11 mouse cellular contexts compared by ENCODE assay signal in genomic region chr11:50439857-50440256, GRCm38 (mm10). TPM values are rescaled to one million over a fixed set of nuclear protein-coding genes. Genes with fewer than 3 reads are reported as not detected.
DNase-seq lines count a peak whose midpoint lies in the region; ATAC-seq and TF ChIP-seq lines count a peak whose summit lies in the region.
"Had no signal": no experiment of that assay in that cellular context is flagged by ENCODE, and none has a peak within 500 bp of the region (broad histone marks: within the 10 kb centered on the region; RNA-seq: fewer than 3 reads in every experiment).

No protein-coding gene starts in this region.

- peak; percentile 65 for TF ChIP-seq CTCF in liver, embryonic 14.5 days (IDR thresholded peaks at IDR 0.05; ENCODE audit: low read depth)
- peak; percentile 43; the same call in 1 of the 2 replicates for TF ChIP-seq CTCF in G1E (IDR thresholded peaks at IDR 0.05; ENCODE audit: low read depth, low read length)

- no peak overlapping the region for H3K27ac ChIP-seq in liver, embryonic 14.5 days
- no peak overlapping the region for H3K27ac ChIP-seq in liver, embryonic 11.5 days (ENCODE audit: low read depth, low read length)
- H3K27ac ChIP-seq: embryonic facial prominence, embryonic 12.5 days; heart, embryonic 15.5 days had no signal

- DNase-seq in adrenal gland, adult 2 months = peak; percentile 42
- DNase-seq in adrenal gland, adult 18-20 months (ENCODE audit: low spot score in 2 of 2) = no peak
- no peak for DNase-seq in liver, embryonic 14.5 days (ENCODE audit: low read depth in 3 of 3, low spot score in 3 of 3)
- no peak for DNase-seq in liver, embryonic 11.5 days (ENCODE audit: low spot score)
- no peak for DNase-seq in G1E (ENCODE audit: low spot score)
- no peak for DNase-seq in cerebellum, postnatal 36 days
- no peak for DNase-seq in kidney, postnatal 14 days

- H3K36me3 ChIP-seq in liver, embryonic 14.5 days (replicated peaks; ENCODE audit: control insufficient read depth, insufficient read depth, low read depth) = no peaks in the 10 kb centered on the region
- H3K36me3 ChIP-seq in liver, embryonic 11.5 days (ENCODE audit: control insufficient read depth, insufficient read depth, low read length) = no peaks in the 10 kb centered on the region
- H3K36me3 ChIP-seq in G1E (replicated peaks) = no peaks in the 10 kb centered on the region
- H3K36me3 ChIP-seq: embryonic facial prominence, embryonic 12.5 days; heart, embryonic 15.5 days had no signal

- WGBS in liver, embryonic 14.5 days (ENCODE audit: insufficient replicate concordance) = 52% methylated on average over 8 of the region's 8 CpGs
- 63% methylated on average over 8 of the region's 8 CpGs for WGBS in liver, embryonic 11.5 days

- no peaks in the 10 kb centered on the region; a peak in 1 of 4 replicates for H3K4me1 ChIP-seq in liver, embryonic 14.5 days (replicated peaks; ENCODE audit: control insufficient read depth in 2 of 2, insufficient read depth in 2 of 2, low read length in 1 of 2)
- H3K4me1 ChIP-seq in liver, embryonic 11.5 days (replicated peaks; ENCODE audit: control insufficient read depth, insufficient read depth, low read length) = no peaks in the 10 kb centered on the region
- peaks cover 10% of the 10 kb centered on the region for H3K4me1 ChIP-seq in G1E (ENCODE audit: insufficient read depth, low read depth, low read length)
- H3K4me1 ChIP-seq: embryonic facial prominence, embryonic 12.5 days; heart, embryonic 15.5 days had no signal

- no peak for TF ChIP-seq EP300 in liver, embryonic 14.5 days (IDR thresholded peaks at IDR 0.05; ENCODE audit: low read depth)

- H3K4me2 ChIP-seq in liver, embryonic 14.5 days (ENCODE audit: low read depth) = no peak overlapping the region
- H3K4me2 ChIP-seq in liver, embryonic 11.5 days = no peak overlapping the region
- H3K4me2 ChIP-seq: embryonic facial prominence, embryonic 12.5 days; heart, embryonic 15.5 days had no signal

- no peaks in the 10 kb centered on the region for H3K9me3 ChIP-seq in liver, embryonic 14.5 days (ENCODE audit: control insufficient read depth, low read length)
- no peaks in the 10 kb centered on the region for H3K9me3 ChIP-seq in liver, embryonic 11.5 days (ENCODE audit: control insufficient read depth, low read length)
- H3K9me3 ChIP-seq in G1E (replicated peaks) = no peaks in the 10 kb centered on the region
- H3K9me3 ChIP-seq: embryonic facial prominence, embryonic 12.5 days; heart, embryonic 15.5 days had no signal

- ATAC-seq in liver, embryonic 14.5 days (ENCODE audit: insufficient read depth) = no peak
- no peak for ATAC-seq in liver, embryonic 11.5 days (replicated peaks; ENCODE audit: low FRiP score)
- ATAC-seq in G1E (ENCODE audit: extremely low read depth, insufficient number of reproducible peaks, low FRiP score, poor library complexity, severe bottlenecking) = no peak
- ATAC-seq in inflammation-experienced regulatory T-cells, adult 6 months = peak; percentile 17
- ATAC-seq: midbrain, embryonic 16.5 days had no signal

- no peak overlapping the region for H3K4me3 ChIP-seq in liver, embryonic 14.5 days (ENCODE audit: insufficient read depth in 1 of 2, low read depth in 2 of 2, low read length in 2 of 2)
- no peak overlapping the region for H3K4me3 ChIP-seq in liver, embryonic 11.5 days (ENCODE audit: low read depth, low read length)
- H3K4me3 ChIP-seq in G1E (ENCODE audit: low read depth, low read length) = no peak overlapping the region
- H3K4me3 ChIP-seq: embryonic facial prominence, embryonic 12.5 days; heart, embryonic 15.5 days had no signal

- H3K27me3 ChIP-seq in liver, embryonic 14.5 days (ENCODE audit: control insufficient read depth, insufficient read depth, low read length) = no peaks in the 10 kb centered on the region
- H3K27me3 ChIP-seq in liver, embryonic 11.5 days (replicated peaks; ENCODE audit: control insufficient read depth, insufficient read depth, low read length) = no peaks in the 10 kb centered on the region
- H3K27me3 ChIP-seq in G1E (ENCODE audit: insufficient read depth, low read length) = peaks cover 28% of the 10 kb centered on the region

- no peak overlapping the region for H3K9ac ChIP-seq in liver, embryonic 14.5 days (replicated peaks)
- no peak overlapping the region for H3K9ac ChIP-seq in liver, embryonic 11.5 days (ENCODE audit: low read depth, low read length)
- H3K9ac ChIP-seq: embryonic facial prominence, embryonic 12.5 days; heart, embryonic 15.5 days had no signal

RNA-seq across cellular contexts. Expression of gene Rufy1, which starts 8.9 kb away (rescaled TPM):
- total RNA-seq in adrenal gland, adult 2 months (2021) = 10 to 100 TPM; 33.8 to 45.8 TPM
- 23.5 and 24.6 TPM in 2 replicates for polyA plus RNA-seq in adrenal gland, adult 2 months (2012; rRNA removed)
- total RNA-seq in adrenal gland, adult 18-20 months (2021) = 10 to 100 TPM; 34.5 to 39.4 TPM
- 3.5 and 5.1 TPM in 2 replicates for polyA plus RNA-seq in liver, embryonic 14.5 days (2012; rRNA removed)
- polyA plus RNA-seq in liver, embryonic 14.5 days (2014; fragmentation: Nextera tagmentation; extraction: Ambion mirVana) = 7.1 and 8.9 TPM in 2 replicates
- 18.7 and 19.2 TPM in 2 replicates for polyA plus RNA-seq in liver, embryonic 11.5 days (2014; fragmentation: Nextera tagmentation; extraction: Ambion mirVana)
- total RNA-seq in G1E (2014; fragmentation: Nextera tagmentation) = 13.8 and 26.1 TPM in 2 replicates
- total RNA-seq in G1E (2017) = 29.3 and 31.4 TPM in 2 replicates
- 8.3 and 8.7 TPM in 2 replicates for polyA plus RNA-seq in G1E (2012)
- 10 to 100 TPM in 2 of 3 experiments, 1 to 10 TPM in 1; 7.8 to 13.4 (median 12.2) TPM for polyA plus RNA-seq in inflammation-experienced regulatory T-cells, adult 6 months (2017; shearing (Covaris generic))
